Mouse (Mus musculus) natural killer cell, adult 2 months (primary cell): Measurements from ENCODE around the gene Ccdc88b.
"Not testable (repeated sequence)": the region's sequence is repeated elsewhere in the genome, so short reads cannot be mapped to it uniquely, and the experiment has no call there.

ENCODE experiments used
- DNase-seq, 2 experiments: peaks; one replicate each; pipeline ENCODE4 v3.0.0; 2022; ENCODE audit warnings: low spot score in 2 of 2

The Ccdc88b gene

DNA sequence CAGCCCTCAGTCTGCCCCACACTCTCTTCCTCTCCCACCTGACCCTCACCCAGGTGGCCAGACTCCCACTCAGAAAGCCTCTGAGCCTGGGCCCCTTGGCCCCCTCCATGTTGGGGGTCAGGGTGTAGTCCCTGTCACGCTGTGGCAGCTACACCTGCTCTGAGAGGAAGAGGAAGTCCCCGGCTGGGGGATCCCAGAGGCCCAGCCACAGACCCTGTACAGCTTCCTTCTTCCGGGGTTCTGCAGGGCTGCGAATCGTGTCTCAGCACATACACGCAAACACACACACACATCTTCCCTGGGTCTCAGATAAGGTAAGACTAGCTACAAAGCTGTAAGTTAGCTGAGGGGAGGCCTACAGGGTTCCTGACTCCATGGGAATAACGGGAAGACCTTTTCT lies at the start of gene Ccdc88b:
Gene Ccdc88b (minus strand): TSS at position 181 of the 400 bp plus-strand sequence.
- DNase-seq, result peak; percentile 87 to 89

DNA sequence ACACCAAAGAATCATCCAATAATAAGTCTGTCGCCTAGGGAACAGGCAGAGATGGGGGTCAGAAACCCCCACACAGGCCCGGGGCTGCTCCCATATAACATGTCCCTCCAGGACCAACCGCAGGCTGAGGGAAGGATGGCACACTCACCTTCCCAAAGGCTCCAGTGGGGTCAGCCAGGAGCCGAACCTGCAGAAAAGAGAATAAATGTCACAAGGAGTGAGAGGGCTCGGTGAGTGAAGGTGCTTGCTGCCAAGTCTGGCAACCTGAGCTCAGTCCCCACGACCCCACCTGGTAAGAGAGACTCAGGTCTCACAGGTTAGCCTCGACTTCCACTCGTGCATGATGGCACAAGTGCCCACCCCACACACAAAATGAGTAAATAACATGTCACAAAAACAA lies 49.1 kb upstream of the Ccdc88b start:
- DNase-seq, result no peak

- no peak for DNase-seq
These were observed 48.2 kb upstream of the Ccdc88b start for GRCm38 (mm10) chr19:6906199-6906598.

DNA sequence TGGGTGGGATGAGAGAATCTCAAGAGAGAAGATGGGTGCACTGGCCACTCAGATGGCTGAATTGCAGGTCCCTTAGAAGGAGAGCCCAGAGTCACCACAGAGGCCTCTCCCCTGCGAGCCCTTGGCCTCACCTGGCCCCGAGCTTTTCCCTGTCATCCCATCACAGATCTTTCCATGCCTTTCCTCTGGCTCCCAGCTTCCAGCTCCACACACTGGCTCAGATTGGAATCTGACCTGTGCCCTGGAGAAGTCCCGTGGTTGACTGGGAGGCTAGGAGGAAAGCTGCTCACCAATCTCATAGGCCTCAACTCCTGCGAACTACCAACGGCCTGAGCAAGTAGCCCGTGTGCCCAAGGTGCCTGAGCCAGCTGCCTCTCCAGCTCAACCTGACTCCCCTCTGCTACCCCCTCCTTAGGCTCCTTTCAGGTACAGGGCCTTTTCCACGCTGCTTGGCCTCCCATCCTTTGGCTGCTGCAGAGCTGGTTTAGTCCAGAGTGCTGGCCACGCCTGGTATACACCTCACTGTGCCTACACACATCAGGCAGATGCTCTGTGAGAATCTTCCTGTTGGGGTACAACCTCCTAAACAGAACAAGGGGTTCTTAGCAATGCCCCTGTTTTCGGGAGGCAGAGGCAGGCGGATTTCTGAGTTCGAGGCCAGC lies 47.6 kb upstream of the Ccdc88b start:
- no peak for DNase-seq

- DNase-seq, result no peak
These were observed 46.8 kb upstream of the Ccdc88b start for GRCm38 (mm10) chr19:6904846-6905245.

DNA sequence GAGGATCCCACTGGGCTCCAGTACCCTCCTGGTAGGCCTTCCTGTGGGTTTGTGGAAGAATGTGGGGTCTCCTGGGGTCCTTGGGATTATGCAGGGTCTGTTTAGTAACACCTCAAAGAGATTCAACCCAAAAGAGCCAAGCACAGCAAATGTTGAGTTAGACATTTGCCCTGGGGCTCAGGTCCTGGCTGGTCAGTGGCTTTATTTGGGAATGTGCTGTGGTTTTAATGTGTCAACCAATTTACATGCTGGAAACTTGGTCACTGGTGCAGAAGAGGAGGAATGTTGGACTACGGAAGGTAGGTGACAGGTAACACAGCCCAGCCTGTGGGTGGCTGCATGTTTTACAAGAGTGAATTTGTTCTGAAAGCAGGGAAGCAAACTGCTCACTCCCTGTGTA lies 45.0 kb upstream of the Ccdc88b start:
- DNase-seq, result no peak

DNA sequence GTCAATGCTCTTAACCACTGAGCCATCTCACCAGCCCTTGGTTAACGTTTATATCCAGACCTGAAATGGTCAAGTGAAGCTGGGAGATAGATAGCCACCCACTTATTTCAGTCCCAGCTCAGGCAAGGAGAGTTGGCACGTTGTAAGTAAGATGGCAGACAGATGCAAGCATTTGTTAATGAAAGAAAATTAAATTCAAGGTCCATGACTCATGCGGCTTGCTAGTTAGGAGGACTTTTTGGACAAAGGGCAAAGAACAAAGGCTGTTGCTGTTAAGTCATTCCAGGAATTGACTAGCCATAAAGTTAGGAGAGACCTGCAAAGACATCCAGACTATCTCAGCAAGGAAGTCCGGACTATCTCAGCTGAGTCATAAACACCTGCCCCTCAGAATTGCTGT lies 41.6 kb upstream of the Ccdc88b start:
- DNase-seq, result no peak

DNA sequence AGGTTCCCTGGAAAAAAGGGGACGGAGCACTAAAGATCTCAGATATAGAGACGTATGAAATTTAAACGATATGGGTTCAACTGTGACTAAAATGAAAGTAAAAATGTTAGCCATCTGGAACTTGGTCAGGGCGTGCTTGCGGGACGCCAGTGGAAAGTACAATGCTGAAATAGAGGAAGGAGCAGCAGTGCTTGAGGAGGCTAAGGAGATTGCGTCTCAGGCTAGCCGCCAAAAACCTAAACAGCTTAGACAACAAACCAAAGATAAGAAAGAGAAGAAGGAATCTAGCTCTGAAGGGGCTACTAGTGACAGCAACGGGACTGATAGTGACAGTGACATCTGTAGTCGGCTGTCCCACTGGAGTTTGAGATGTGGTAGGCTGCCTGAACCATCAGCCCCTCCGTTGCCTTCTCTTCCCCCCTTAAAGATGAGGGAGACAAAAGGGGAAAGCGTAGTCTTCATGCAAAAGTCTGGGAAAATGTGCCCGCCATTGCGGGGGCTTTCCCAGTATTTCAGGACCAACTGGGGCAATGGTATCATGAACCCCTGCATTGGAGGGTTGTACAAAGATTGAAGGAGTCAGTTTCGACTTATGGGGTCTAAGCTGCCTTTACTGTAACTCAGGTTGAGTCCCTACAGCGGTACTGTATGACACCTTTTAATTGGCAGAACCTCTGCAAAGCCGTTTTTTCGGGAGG lies 37.7 kb upstream of the Ccdc88b start:
- DNase-seq, result not testable (repeated sequence)

DNA sequence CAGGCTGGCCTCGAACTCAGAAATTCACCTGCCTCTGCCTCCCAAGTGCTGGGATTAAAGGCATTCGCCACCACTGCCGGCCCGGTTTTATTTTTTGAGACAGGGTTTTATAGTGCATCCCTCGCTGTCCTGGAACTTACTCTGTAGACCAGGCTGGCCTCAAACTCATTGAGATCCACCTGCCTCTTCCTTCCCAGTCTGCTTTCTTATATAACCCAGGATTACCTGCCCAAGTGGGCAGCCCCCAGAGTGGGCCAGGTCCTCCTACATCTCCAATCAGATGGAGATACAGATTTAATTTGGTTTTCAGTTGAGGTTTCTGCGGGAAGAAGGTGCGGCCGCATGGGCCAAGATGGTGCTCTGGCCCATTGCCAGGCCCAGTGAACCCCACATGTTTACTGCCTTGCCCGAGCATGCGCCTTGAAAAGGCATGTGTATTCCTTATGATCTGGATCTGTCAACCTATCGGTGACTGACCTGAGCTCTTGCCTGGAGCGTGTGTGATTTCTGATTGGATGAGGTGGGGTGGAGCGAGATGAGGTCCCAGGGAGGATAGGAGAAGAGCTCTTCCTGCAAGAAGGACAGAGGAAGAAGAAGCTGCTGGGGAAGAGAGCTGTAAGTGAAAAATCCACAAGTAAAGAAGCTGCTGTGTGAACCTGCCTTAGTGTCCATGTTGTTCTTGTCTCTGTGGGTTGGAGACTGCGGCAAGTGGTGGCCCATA lies 35.9 kb upstream of the Ccdc88b start:
- DNase-seq, result no peak

GRCm38 (mm10) chr19:6892512-6892911 lies 34.5 kb upstream of the Ccdc88b start:
- DNase-seq, result no peak

GRCm38 (mm10) chr19:6877965-6878364 lies 20.0 kb upstream of the Ccdc88b start:
- DNase-seq, result no peak

GRCm38 (mm10) chr19:6876799-6877198 lies 18.8 kb upstream of the Ccdc88b start:
- DNase-seq, result no peak

DNA sequence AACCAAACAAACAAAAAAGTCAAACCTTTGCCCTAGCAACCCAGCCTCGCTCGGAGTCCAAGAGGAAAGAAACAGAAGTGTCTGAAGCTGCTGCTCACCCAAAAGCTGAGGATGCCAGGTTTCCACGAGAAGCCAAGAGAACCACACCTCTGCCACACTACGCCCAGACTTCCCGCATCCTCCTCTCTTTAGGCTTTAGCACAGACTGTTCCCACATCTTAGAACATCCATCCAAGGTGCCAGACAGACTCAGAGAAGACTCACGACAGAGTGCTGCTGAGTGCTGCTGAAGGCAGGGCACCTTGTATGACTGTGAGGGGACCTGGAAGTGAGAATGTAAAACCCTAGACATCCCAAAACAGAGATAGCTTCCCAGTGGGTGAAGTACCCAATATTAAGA lies 17.8 kb upstream of the Ccdc88b start:
- no peak for DNase-seq

- DNase-seq, result no peak
These were observed 16.2 kb upstream of the Ccdc88b start for GRCm38 (mm10) chr19:6874257-6874656.

GRCm38 (mm10) chr19:6872701-6873100 lies 14.7 kb upstream of the Ccdc88b start:
- DNase-seq, result no peak

DNA sequence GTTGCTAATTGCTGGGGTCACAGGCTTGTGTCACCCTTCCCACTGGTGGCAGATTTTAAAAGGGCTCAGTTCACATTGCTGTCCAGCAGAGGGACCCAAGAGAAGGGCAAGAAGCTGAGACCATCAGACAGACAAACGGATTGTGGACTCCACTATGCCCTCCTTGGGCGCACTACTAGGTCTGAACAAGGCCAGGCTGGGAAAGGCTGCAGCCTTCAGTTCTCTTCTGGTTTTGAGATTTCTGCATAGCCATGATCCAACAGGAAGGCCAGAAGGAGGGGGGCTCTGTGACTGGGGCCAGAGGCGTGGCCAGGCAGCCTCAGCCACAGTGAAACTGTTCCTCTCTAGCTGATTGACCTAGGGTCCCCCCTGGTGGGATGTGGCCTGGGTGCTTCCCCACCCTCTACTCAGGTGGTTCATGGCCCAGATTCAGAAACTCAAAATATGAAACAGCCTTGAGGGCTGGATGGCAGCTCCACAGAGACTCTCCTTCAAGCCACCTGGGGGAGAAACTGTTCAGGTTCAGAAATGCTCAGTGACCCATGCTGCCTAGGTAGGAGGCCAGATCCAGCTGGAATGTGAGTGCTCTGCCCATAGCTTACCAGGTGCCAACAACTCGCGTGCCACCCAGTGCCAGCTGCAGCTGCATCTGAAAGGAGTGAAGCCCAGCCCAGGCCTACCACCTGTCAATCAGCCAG lies 13.7 kb upstream of the Ccdc88b start:
- DNase-seq, result peak; percentile 54 to 60

GRCm38 (mm10) chr19:6869355-6869754 lies 11.3 kb upstream of the Ccdc88b start:
- peak; percentile 63 to 67 for DNase-seq

GRCm38 (mm10) chr19:6861451-6861850 lies 3.4 kb upstream of the Ccdc88b start:
- no peak for DNase-seq

DNA sequence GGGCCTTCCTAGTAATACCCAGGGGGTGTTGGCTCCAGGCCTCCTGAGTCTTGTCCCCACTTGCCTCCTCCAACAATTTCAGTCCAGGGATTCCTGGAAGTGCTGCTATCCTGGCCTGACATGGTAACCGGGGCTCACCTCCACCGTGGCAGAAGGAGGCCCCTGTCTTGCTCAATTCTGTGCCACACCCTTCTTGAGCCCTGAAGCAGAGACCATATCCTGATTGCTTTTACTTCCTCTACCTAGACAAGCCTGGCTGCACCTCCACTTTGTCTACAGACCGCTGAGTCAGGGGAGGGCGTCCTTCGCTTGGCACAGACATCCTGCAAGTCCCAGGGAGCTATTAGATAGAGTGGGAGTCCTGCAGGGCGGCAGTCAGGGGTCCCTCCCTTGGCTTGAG lies 2.7 kb upstream of the Ccdc88b start:
- peak in 1 of 2 experiments; percentile 56 for DNase-seq

DNA sequence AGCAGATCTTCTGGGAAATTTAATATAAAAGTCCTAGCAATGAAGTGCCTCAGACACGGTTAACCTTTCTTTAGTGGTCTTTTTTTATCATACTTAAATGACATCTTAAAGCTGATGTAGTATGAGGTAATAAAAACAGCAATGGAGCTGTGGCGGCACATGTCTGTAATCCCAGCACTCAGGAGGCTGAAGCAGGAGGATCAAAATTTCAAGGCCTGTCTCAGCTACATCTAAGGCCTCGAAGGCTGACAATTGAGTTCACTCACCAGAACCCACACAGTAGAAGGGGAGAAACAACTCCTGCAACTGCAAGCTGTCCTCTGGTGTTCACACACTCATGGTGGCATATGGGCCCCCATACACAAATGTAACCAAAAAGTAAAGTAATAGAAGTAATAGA lies 2.0 kb upstream of the Ccdc88b start:
- DNase-seq, result no peak

DNA sequence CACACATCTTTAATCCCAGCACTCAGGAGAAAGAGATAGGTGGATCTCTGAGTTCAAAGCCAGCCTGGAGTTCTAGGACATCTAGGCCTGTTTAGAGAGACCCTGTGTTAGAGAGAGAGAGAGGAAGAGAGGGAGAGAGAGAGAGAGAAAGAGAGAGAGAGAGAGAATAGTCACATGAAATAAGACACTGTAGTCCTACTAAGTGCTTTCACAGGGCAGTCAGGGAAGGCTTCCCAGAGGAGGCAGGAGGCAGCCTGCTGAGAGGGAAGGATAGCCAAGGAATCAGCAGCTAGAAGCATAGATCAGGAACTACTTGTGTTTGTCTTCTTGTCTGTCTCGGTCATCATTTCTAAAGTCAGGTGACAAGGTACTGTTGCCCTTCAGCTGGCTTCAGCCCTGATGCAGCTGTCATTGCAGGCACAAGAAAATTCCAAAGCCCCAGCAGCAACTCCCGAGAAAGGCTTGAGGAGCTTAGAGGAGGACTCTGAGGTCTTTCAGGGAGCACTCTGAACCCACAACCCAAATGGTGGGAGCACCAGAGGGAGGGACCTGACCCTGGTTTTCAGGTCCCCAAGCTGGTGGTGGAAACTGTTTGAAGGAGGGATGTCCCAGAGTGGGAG lies 1.1 kb upstream of the Ccdc88b start:
- DNase-seq, result no peak
